Mouse (Mus musculus): ENCODE measurements around the gene Mrpl53.

Gene Mrpl53

GRCm38 (mm10) chr6:83155552-83156238, 46.9 kb downstream of the Mrpl53 start:
- DNase-seq, result no peak

DNA sequence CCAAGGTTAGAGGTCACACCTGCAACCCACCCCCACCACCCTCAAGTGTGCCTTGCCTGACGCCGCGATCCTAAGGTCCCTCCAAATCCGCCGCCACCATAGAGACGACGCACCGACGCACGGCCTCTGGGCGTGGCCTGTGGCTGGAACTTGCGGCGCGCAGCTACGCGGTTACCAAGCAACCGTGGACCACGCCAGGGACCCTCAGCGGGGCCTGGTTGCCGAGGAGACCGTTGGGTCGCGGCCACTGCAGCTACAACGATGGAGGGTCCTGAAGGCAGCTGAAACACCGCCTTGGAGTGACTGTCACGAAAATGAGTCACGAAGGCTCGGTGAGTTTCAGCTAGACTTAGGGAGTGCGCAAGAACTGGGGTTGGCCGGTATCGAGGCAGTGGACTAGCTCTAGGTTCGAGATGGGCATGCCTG, 47.4 kb downstream of the Mrpl53 start, which contains the start of the genes Wdr54 and 1700003E16Rik:
Gene Wdr54 (minus strand): TSS at position 139 of the 426 bp plus-strand sequence.
Gene 1700003E16Rik (plus strand): TSS at position 146 of the 426 bp plus-strand sequence.
- DNase-seq, result peak; percentile 69

GRCm38 (mm10) chr6:83159456-83159855, 50.6 kb downstream of the Mrpl53 start:
- DNase-seq, result peak; percentile 37
